Mouse (Mus musculus) heart, postnatal 0 days (tissue): Measurements from ENCODE around the gene Ccdc97. TPM values are rescaled to one million over a fixed set of nuclear protein-coding genes. Genes with fewer than 3 reads are reported as not detected.

Source experiments
- ATAC-seq: fragments of 200-750 bp; cut with Nextera tagmentation; 2 replicates; pipeline ENCODE4 v1.8.0; 2017; ENCODE audit warnings: low read depth, moderate number of reproducible peaks, moderate library complexity; ENCODE audit not compliant: insufficient read depth
- DNase-seq: peaks from one replicate; pipeline ENCODE4 v3.0.0-alpha.2; 2016; ENCODE audit warnings: low spot score
- H3K27ac ChIP-seq: fragments of 300-500 bp; sonication (generic); 2 replicates; pipeline ENCODE4 v1.5.1; 2014; ENCODE audit warnings: low read depth, mild to moderate bottlenecking
- H3K27me3 ChIP-seq: fragments of 300-500 bp; sonication (generic); 2 replicates; pipeline ENCODE4 v1.6.1; 2014; ENCODE audit warnings: low read length, mixed read lengths; ENCODE audit not compliant: control insufficient read depth, insufficient read depth
- H3K36me3 ChIP-seq: fragments of 300-500 bp; sonication (generic); replicated peaks from 2 replicates; pipeline ENCODE4 v1.6.1; 2014; ENCODE audit warnings: low read length, mixed read lengths; ENCODE audit not compliant: control insufficient read depth, insufficient read depth
- H3K4me1 ChIP-seq: fragments of 300-500 bp; sonication (generic); 2 replicates; pipeline ENCODE4 v1.6.1; 2014; ENCODE audit warnings: antibody characterized with exemption; ENCODE audit not compliant: control insufficient read depth, insufficient read depth
- H3K4me2 ChIP-seq: fragments of 300-500 bp; sonication (generic); 2 replicates; pipeline ENCODE4 v1.6.1; 2014; ENCODE audit warnings: low read depth, mild to moderate bottlenecking, low read length, moderate library complexity
- H3K4me3 ChIP-seq: fragments of 300-500 bp; sonication (generic); 2 replicates; pipeline ENCODE4 v1.5.1; 2014; ENCODE audit warnings: low read depth, low read length
- H3K9ac ChIP-seq: fragments of 300-500 bp; sonication (generic); replicated peaks from 2 replicates; pipeline ENCODE4 v1.6.1; 2014; ENCODE audit warnings: low read depth, low read length, mixed read lengths
- H3K9me3 ChIP-seq: fragments of 300-500 bp; sonication (generic); replicated peaks from 2 replicates; pipeline ENCODE4 v1.6.1; 2016; ENCODE audit warnings: low read length; ENCODE audit not compliant: control insufficient read depth
- CTCF ChIP-seq: IDR thresholded peaks from 2 replicates; pipeline ENCODE4 v1.5.1; 2016; ENCODE audit warnings: antibody characterized with exemption, control low read depth, low read depth
- EP300 ChIP-seq: IDR thresholded peaks from 2 replicates; pipeline ENCODE4 v1.6.1; 2016; ENCODE audit warnings: antibody characterized with exemption, low read depth
- WGBS: fragments of 180-500 bp; shearing (Covaris S2); extraction: QIAGEN DNeasy Blood & Tissue Kit; methylation state at CpG from one replicate; pipeline ENCODE4 v1.1.7; 2014; 5-methylcytosine and 5-hydroxymethylcytosine counted together
- polyA plus RNA-seq: library from polyadenylated mRNA; unstranded; fragments of >200 nt; fragmentation: Nextera tagmentation; extraction: Ambion mirVana; gene quantifications from 2 replicates; pipeline ENCODE4 v1.2.1, GENCODE M21; 2015
- total RNA-seq: library from RNA; depleted of rRNA; stranded (reverse); fragments of >200 nt; gene quantifications from 2 replicates; pipeline ENCODE4 v1.2.3, GENCODE M21; 2014; ENCODE audit warnings: low replicate concordance

Ccdc97 gene
- total and polyA plus RNA-seq, 2 experiments from 2014 or later, result 11.6 to 13.3 TPM

- Histone ChIP-seq H3K4me3 (no peak overlapping the region), H3K9me3 (no peaks in the 10 kb centered on the region), H3K36me3 (no peaks in the 10 kb centered on the region), H3K27me3 (peaks cover 26% of the 10 kb centered on the region), H3K27ac (0 out of 2 replicates have a peak overlapping the region, but pooled peaks have one; percentile 35), H3K4me1 (peaks cover 17% of the 10 kb centered on the region), H3K4me2 (no peak overlapping the region), H3K9ac (no peak overlapping the region)
- TF ChIP-seq CTCF, result no peak
- no peak for TF ChIP-seq EP300
- peak; percentile 69 for DNase-seq
- ATAC-seq, result peak; percentile 33
- 23% methylated on average over 15 of the region's 15 CpGs for WGBS
These were observed 42.7 kb downstream of the Ccdc97 start for GRCm38 (mm10) chr7:25676085-25676781.

- Histone ChIP-seq H3K4me2 (peak overlapping the region; percentile 55; the same call in 1 of the 2 replicates), H3K9me3 (no peaks in the 10 kb centered on the region), H3K27ac (no peak overlapping the region), H3K4me1 (peaks cover 15% of the 10 kb centered on the region; the same call in 1 of the 2 replicates), H3K36me3 (no peaks in the 10 kb centered on the region), H3K9ac (no peak overlapping the region), H3K27me3 (peaks cover 26% of the 10 kb centered on the region), H3K4me3 (peak overlapping the region; percentile 29; the same call in 1 of the 2 replicates)
- no peak for DNase-seq
- WGBS, result 51% methylated on average over 6 of the region's 6 CpGs
- no peak for ATAC-seq
- no peak for TF ChIP-seq CTCF
- no peak for TF ChIP-seq EP300
These were observed 43.5 kb downstream of the Ccdc97 start for GRCm38 (mm10) chr7:25675405-25675804.

- Histone ChIP-seq H3K4me1 (peaks cover 15% of the 10 kb centered on the region; the same call in 1 of the 2 replicates), H3K27me3 (peaks cover 26% of the 10 kb centered on the region), H3K36me3 (no peaks in the 10 kb centered on the region), H3K4me3 (peak within 1 kb of the TSS; percentile 29), H3K9ac (peak within 1 kb of the TSS; percentile 21; the same call in 1 of the 2 replicates), H3K9me3 (no peaks in the 10 kb centered on the region), H3K27ac (no peak within 1 kb of the TSS), H3K4me2 (peak within 1 kb of the TSS; percentile 55)
- ATAC-seq (no peak), DNase-seq (no peak)
- TF ChIP-seq EP300 (no peak), CTCF (no peak)
- WGBS, result 3% methylated on average over 29 of the region's 29 CpGs
These were observed 44.1 kb downstream of the Ccdc97 start, which contains the start of gene Tmem91 for GRCm38 (mm10) chr7:25674719-25675300. Tmem91 (minus strand) TSS chr7:25675166.

- H3K9me3 ChIP-seq, result no peaks in the 10 kb centered on the region
- H3K27ac ChIP-seq, result no peak overlapping the region
- no peak for TF ChIP-seq CTCF
- TF ChIP-seq EP300, result no peak
- ATAC-seq (no peak), DNase-seq (no peak)
- peaks cover 26% of the 10 kb centered on the region for H3K27me3 ChIP-seq
- peaks cover 15% of the 10 kb centered on the region; the same call in 1 of the 2 replicates for H3K4me1 ChIP-seq
- H3K4me2 ChIP-seq, result no peak overlapping the region
- H3K36me3 ChIP-seq, result no peaks in the 10 kb centered on the region
- WGBS, result 26% methylated on average over 9 of the region's 9 CpGs
- no peak overlapping the region for H3K9ac ChIP-seq
- no peak overlapping the region for H3K4me3 ChIP-seq
These were observed 44.6 kb downstream of the Ccdc97 start for GRCm38 (mm10) chr7:25674297-25674696.

GRCm38 (mm10) chr7:25672442-25672841, 46.4 kb downstream of the Ccdc97 start:
- DNase-seq, result no peak
- Histone ChIP-seq H3K9ac (no peak overlapping the region), H3K4me2 (no peak overlapping the region), H3K36me3 (0 out of 2 replicates have a peak, but pooled peaks cover 10% of the 10 kb centered on the region), H3K9me3 (no peaks in the 10 kb centered on the region), H3K4me3 (no peak overlapping the region), H3K27me3 (peaks cover 26% of the 10 kb centered on the region), H3K27ac (no peak overlapping the region), H3K4me1 (peaks cover 15% of the 10 kb centered on the region; the same call in 1 of the 2 replicates)
- no peak for ATAC-seq
- 47% methylated on average over 4 of the region's 4 CpGs for WGBS
- TF ChIP-seq CTCF, result no peak
- TF ChIP-seq EP300, result no peak
